Mouse (Mus musculus): Measurements from ENCODE around the gene Sbds. TPM values are rescaled to one million over a fixed set of nuclear protein-coding genes. Genes with fewer than 3 reads are reported as not detected.

Gene Sbds
- polyA plus RNA-seq, 1 experiment: not detected

DNA sequence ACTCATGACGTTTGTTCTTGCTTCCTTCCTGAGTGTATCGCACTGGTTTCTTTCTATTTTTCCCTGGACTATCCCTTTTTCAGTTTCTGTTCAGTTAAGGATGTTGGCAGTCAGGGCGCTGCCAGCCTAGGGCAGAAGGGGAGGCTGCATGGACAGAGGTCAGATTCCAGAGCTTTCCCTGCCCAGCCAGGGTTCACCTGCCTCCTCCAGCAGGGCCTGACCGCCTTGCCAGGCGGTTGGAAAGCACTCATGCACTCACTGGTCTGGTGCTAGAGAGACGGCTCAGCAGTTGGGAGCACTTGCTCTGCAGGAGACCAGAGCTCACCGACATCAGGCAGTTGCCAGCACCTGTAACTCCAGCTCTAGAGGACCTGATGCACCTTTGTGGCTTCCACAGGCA, 16.1 kb downstream of the Sbds start:
- no peak overlapping the region for H3K27ac ChIP-seq (ENCODE audit: insufficient read depth, low read depth, low read length)
- WGBS: 91% methylated on average over 7 of the region's 7 CpGs
- TF ChIP-seq POLR2A (IDR thresholded peaks at IDR 0.05; ENCODE audit: insufficient read depth, low read depth, low read length): no peak
- TF ChIP-seq CTCF (IDR thresholded peaks at IDR 0.05; ENCODE audit: insufficient read depth, low read depth, low read length): no peak
- no peaks in the 10 kb centered on the region for H3K4me1 ChIP-seq (ENCODE audit: control insufficient read depth, insufficient read depth, low read length)
- H3K4me3 ChIP-seq (ENCODE audit: insufficient read depth, low read depth, low read length): no peak overlapping the region

DNA sequence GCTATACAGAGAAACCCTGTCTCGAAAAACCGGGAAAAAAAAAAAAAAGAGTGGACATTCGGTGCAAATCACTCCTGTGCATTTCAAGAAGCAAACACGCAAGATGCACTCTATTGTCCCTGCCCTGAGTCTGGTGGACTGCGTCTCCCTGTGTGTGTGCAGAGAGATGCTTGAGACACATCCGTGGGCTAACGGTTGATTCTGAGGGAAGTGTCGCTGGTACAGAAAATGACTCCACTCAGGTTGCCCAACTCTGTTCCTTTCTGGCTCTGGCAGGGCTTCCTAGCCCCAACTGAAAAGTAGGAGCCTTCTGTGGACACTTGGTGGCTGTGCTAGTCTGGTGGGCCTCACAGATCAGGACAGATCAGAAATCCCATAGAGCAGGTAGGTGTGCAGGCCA, 19.0 kb downstream of the Sbds start:
- TF ChIP-seq POLR2A (IDR thresholded peaks at IDR 0.05; ENCODE audit: insufficient read depth, low read depth, low read length) (no peak), CTCF (IDR thresholded peaks at IDR 0.05; ENCODE audit: insufficient read depth, low read depth, low read length) (no peak)
- 95% methylated on average over 8 of the region's 8 CpGs for WGBS
- no peaks in the 10 kb centered on the region for H3K4me1 ChIP-seq (ENCODE audit: control insufficient read depth, insufficient read depth, low read length)
- no peak overlapping the region for H3K4me3 ChIP-seq (ENCODE audit: insufficient read depth, low read depth, low read length)
- H3K27ac ChIP-seq (ENCODE audit: insufficient read depth, low read depth, low read length): no peak overlapping the region

DNA sequence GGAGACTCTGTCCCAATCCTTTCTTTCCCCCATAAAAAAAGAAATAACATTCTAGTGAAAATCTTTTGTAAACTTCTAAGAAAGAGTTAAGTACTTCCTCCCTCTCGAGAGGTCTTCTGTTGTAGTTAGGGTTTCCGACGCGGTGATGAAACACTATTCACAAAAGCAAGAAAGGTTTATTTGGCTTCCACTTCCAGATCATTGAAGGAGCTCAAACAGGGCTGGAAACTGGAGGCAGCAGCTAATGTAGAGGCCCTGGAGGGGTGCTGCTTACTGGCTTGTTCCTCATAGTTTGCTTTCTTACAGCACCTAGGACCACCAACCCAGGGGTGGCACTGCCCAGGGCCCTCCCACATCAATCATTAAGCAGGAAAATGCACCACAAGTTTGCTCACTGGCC, 27.2 kb downstream of the Sbds start:
- 29% methylated on average over 4 of the region's 4 CpGs for WGBS
- Histone ChIP-seq H3K4me1 (ENCODE audit: control insufficient read depth, insufficient read depth, low read length) (peaks cover 6% of the 10 kb centered on the region), H3K27ac (ENCODE audit: insufficient read depth, low read depth, low read length) (no peak overlapping the region), H3K4me3 (ENCODE audit: insufficient read depth, low read depth, low read length) (no peak overlapping the region)
- TF ChIP-seq POLR2A (IDR thresholded peaks at IDR 0.05; ENCODE audit: insufficient read depth, low read depth, low read length): no peak
- TF ChIP-seq CTCF (IDR thresholded peaks at IDR 0.05; ENCODE audit: insufficient read depth, low read depth, low read length): no peak

DNA sequence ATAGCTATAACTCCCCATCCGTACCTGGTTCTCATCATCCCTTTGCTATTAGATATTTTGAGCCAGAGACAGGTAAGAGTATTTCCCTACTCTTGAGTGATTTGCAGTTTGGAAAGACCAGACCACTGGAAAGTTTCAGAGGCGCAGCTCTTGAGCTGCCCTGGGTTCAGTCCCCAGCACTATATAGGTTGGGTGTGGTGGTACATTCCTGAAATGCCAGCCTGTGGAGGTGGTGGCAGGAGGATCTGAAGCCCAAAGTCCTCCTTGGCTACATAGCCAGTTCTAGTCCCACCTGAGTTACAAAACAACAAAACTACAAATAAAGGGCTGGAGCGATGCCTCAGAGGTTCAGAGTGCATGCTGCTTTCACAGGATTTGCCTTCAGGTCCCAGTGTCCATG, 28.5 kb downstream of the Sbds start:
- no peak for TF ChIP-seq CTCF (IDR thresholded peaks at IDR 0.05; ENCODE audit: insufficient read depth, low read depth, low read length)
- no peak for TF ChIP-seq POLR2A (IDR thresholded peaks at IDR 0.05; ENCODE audit: insufficient read depth, low read depth, low read length)
- WGBS: 93% methylated on average over 3 of the region's 3 CpGs
- Histone ChIP-seq H3K4me3 (ENCODE audit: insufficient read depth, low read depth, low read length) (no peak overlapping the region), H3K27ac (ENCODE audit: insufficient read depth, low read depth, low read length) (no peak overlapping the region), H3K4me1 (ENCODE audit: control insufficient read depth, insufficient read depth, low read length) (peaks cover 6% of the 10 kb centered on the region)

DNA sequence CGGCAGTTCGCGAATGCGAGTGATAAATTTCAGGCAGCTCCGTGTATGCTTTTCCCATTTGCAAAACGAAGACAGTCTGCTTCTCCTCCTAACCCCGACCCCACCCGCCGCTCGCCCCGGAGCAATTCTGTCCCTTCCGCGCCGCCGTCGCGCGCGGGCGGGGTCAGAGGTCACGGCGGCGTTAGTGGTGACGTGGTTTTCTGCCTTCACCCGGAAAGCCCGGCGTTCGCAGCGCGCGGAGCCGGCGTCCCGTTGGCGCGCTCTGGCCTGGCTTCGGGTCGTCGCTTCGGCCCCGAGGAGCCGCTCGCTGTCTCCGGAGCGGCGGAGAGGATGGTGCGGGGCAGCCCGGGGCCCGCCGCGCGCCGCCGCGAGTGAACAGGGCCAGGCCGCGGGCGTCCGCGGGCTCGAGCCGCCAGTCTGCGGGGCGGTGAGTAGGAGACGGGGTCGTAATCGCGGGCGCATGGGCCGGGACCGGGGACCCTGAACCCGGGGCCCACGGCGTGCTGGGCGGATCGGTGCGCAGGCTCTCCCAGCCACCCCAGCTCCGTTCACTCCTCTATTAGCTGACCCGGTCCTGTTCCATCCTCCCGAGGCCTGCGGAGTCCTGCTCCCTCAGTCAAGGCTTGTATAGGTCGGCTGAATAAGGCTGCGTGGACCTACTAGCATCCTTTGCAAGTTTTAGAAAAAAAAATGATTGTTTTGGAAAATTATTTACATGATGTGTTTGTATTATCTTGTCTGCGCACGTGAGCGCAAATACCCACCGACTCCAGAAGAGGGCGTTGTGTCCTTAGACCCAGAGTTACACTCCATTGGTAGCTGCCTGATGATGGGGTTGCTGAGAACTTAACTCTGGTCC, 33.0 kb downstream of the Sbds start:
- peak; percentile 57; the same call in 1 of the 2 replicates for TF ChIP-seq POLR2A (IDR thresholded peaks at IDR 0.05; ENCODE audit: insufficient read depth, low read depth, low read length)
- 0 out of 2 replicates have a peak, but pooled peaks have one; percentile 6 for TF ChIP-seq CTCF (IDR thresholded peaks at IDR 0.05; ENCODE audit: insufficient read depth, low read depth, low read length)
- H3K27ac ChIP-seq (ENCODE audit: insufficient read depth, low read depth, low read length): peak overlapping the region; percentile 83
- under 1% methylated on average over 88 of the region's 88 CpGs for WGBS
- H3K4me3 ChIP-seq (ENCODE audit: insufficient read depth, low read depth, low read length): peak overlapping the region; percentile 97
- H3K4me1 ChIP-seq (ENCODE audit: control insufficient read depth, insufficient read depth, low read length): peaks cover 6% of the 10 kb centered on the region

DNA sequence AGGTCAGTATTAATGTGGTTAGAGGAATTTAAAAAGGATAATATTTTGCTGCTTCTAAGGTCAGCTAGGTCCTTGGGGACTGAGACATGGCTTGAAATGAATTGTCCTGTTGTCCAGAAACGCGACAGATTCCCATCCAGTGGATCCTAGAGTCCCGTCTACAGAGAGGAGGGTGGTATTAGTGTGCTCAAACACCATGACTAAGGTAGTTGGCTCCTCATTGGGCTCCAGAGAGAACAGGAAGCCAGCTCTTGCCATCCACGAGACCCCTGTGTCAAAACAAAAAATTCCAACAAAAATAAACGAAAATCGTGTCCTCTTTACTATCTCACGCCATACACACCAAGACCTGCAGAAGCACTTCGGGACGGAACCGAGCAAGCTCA, 33.6 kb downstream of the Sbds start:
- peak overlapping the region; percentile 83 for H3K27ac ChIP-seq (ENCODE audit: insufficient read depth, low read depth, low read length)
- H3K4me1 ChIP-seq (ENCODE audit: control insufficient read depth, insufficient read depth, low read length): peaks cover 6% of the 10 kb centered on the region
- no peak for TF ChIP-seq CTCF (IDR thresholded peaks at IDR 0.05; ENCODE audit: insufficient read depth, low read depth, low read length)
- no peak for TF ChIP-seq POLR2A (IDR thresholded peaks at IDR 0.05; ENCODE audit: insufficient read depth, low read depth, low read length)
- peak overlapping the region; percentile 97 for H3K4me3 ChIP-seq (ENCODE audit: insufficient read depth, low read depth, low read length)
- 1% methylated on average over 10 of the region's 10 CpGs for WGBS

DNA sequence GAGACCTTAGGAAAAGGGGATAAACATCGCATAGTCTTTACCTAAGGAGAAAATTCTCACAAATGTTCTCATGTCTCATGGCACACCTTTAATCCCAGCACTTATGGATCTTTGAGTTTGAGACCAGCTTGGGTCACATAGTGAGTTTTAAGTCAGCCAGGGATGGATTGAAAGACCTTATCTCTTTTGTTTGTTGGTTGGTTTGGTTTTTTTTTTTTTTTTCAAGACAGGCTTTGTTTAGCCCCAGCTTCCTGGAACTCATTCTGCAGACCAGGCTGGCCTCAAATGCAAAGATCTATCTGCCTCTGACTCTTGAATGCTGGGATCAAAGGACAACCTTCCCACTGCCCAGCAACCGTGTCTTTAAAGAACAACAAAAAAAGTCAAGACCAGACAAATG, 34.0 kb downstream of the Sbds start:
- TF ChIP-seq POLR2A (IDR thresholded peaks at IDR 0.05; ENCODE audit: insufficient read depth, low read depth, low read length) (no peak), CTCF (IDR thresholded peaks at IDR 0.05; ENCODE audit: insufficient read depth, low read depth, low read length) (no peak)
- WGBS: 47% methylated on average over 2 of the region's 2 CpGs
- H3K4me1 ChIP-seq (ENCODE audit: control insufficient read depth, insufficient read depth, low read length): peaks cover 6% of the 10 kb centered on the region
- H3K4me3 ChIP-seq (ENCODE audit: insufficient read depth, low read depth, low read length): no peak overlapping the region
- H3K27ac ChIP-seq (ENCODE audit: insufficient read depth, low read depth, low read length): peak overlapping the region; percentile 83; the same call in 1 of the 2 replicates

DNA sequence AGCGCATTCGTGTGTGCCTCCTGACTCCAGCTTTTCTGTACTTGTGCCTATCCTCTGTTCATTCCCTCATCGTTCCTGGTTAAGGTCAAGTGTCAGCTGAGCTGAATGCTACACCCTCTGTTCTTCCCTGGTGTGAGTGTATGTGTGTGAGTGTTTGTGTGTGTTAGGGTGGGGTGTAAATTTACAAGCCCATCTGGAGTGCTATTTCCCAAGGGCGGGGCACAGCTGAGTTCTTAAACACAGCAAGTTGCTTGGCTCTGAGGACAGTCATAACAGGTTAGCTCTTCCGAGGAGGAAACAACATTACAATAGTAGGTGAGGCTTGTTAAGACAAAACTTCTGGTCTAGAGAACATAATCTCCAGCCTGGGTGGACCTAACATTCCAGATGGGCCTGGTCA, 37.0 kb downstream of the Sbds start:
- WGBS: 94% methylated on average over 5 of the region's 5 CpGs
- Histone ChIP-seq H3K27ac (ENCODE audit: insufficient read depth, low read depth, low read length) (no peak overlapping the region), H3K4me3 (ENCODE audit: insufficient read depth, low read depth, low read length) (no peak overlapping the region), H3K4me1 (ENCODE audit: control insufficient read depth, insufficient read depth, low read length) (peaks cover 2% of the 10 kb centered on the region; the same call in 1 of the 2 replicates)
- no peak for TF ChIP-seq POLR2A (IDR thresholded peaks at IDR 0.05; ENCODE audit: insufficient read depth, low read depth, low read length)
- TF ChIP-seq CTCF (IDR thresholded peaks at IDR 0.05; ENCODE audit: insufficient read depth, low read depth, low read length): no peak

DNA sequence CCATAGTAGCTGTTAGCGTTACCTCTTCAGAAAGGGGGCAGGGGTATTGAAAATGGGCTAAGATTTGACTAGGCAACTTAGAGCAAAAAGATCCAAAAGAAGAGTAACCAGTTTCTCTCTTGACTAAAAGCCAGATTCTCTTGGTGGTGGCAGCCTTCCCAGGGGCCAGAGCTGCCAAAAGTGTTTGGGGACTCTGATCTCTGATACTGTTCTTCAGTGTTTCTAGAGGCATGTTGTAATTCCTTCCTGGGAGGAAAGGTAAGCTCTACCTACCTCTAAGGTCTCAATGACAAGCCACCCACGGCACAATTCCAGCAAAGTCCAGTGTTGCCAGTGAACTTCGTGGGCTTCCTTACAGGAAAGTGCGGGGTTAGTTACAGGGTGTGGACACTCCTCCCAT, 37.9 kb downstream of the Sbds start:
- TF ChIP-seq CTCF (IDR thresholded peaks at IDR 0.05; ENCODE audit: insufficient read depth, low read depth, low read length): no peak
- TF ChIP-seq POLR2A (IDR thresholded peaks at IDR 0.05; ENCODE audit: insufficient read depth, low read depth, low read length): no peak
- Histone ChIP-seq H3K4me1 (ENCODE audit: control insufficient read depth, insufficient read depth, low read length) (no peaks in the 10 kb centered on the region), H3K27ac (ENCODE audit: insufficient read depth, low read depth, low read length) (no peak overlapping the region), H3K4me3 (ENCODE audit: insufficient read depth, low read depth, low read length) (no peak overlapping the region)
- WGBS: 83% methylated on average over 4 of the region's 4 CpGs

Data from olfactory bulb, adult 2 months (tissue).